17 mouse cellular contexts compared by ENCODE assay signal in the genomic region with DNA sequence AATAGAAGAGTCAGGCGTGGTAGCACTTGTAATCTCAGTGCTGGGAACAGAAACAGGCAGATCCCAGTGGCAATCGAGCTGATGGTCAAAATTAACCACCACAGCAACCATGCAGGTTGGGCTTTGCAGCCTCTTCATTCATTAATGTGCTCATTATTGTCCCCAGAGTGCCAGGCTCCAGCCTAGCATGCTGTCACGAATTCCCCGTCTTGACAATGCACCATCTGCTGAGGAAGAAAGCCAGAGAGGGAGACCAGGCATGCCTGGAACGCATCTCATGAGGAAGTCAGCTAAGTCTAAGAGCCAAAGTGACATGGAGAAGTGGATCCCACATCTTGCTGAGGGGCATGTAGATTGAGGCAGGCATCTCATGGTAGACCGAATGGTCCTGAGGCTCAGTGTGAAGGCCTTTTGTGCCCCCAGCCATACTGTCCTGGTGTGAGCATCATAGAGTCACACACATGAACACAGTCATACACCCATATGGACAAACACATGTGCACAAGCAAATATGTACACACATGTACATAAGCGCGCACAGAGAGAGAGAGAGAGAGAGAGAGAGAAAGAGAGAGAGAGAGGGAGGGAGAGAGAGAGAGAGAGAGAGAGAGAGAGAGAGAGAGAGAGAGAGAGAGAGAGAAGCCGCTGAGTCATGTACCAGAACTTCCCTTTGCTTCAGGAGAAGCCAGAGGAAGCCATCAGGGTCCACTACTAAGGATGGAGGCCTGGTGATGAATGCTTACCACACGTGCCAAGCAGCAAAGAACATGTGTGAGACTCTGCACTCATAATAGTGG. TPM values are rescaled to one million over a fixed set of nuclear protein-coding genes. Genes with fewer than 3 reads are reported as not detected.
A peak's percentile ranks its signal among the peaks of the same experiment; 100 is the strongest.
DNase-seq lines count a peak whose midpoint lies in the region; ATAC-seq and TF ChIP-seq lines count a peak whose summit lies in the region.
"Had no signal": no experiment of that assay in that cellular context is flagged by ENCODE, and none has a peak within 500 bp of the region (broad histone marks: within the 10 kb centered on the region; RNA-seq: fewer than 3 reads in every experiment).

No protein-coding gene starts in this region.

- H3K4me3 ChIP-seq in hindbrain, postnatal 0 days (ENCODE audit: low read length): no peak overlapping the region
- H3K4me3 ChIP-seq in hindbrain, embryonic 12.5 days: no peak overlapping the region
- no peak overlapping the region for H3K4me3 ChIP-seq in MEL (ENCODE audit: control insufficient read depth in 1 of 2, insufficient read depth in 1 of 2, low read depth in 2 of 2, low read length in 2 of 2)
- H3K4me3 ChIP-seq: megakaryocyte, embryonic 14.5 days had no signal

- H3K9ac ChIP-seq in hindbrain, postnatal 0 days (replicated peaks; ENCODE audit: low read length): no peak overlapping the region
- H3K9ac ChIP-seq in hindbrain, embryonic 12.5 days: no peak overlapping the region
- H3K9ac ChIP-seq in MEL (ENCODE audit: control insufficient read depth, low read depth, low read length, poor library complexity, severe bottlenecking): no peak overlapping the region

- H3K79me2 ChIP-seq in MEL (ENCODE audit: control insufficient read depth, insufficient read depth, low read length, poor library complexity): no peaks in the 10 kb centered on the region

- no peak for ATAC-seq in hindbrain, postnatal 0 days
- ATAC-seq in hindbrain, embryonic 12.5 days (ENCODE audit: low FRiP score): no peak
- ATAC-seq: intestine, embryonic 16.5 days had no signal

- no peak overlapping the region for H3K27ac ChIP-seq in hindbrain, postnatal 0 days
- no peak overlapping the region; the same call in 1 of the 2 replicates for H3K27ac ChIP-seq in hindbrain, embryonic 12.5 days
- no peak overlapping the region for H3K27ac ChIP-seq in MEL (ENCODE audit: control insufficient read depth, low read depth, low read length)
- H3K27ac ChIP-seq: kidney, postnatal 0 days had no signal

- no peaks in the 10 kb centered on the region for H3K36me3 ChIP-seq in hindbrain, postnatal 0 days (ENCODE audit: insufficient read depth, low read length)
- no peaks in the 10 kb centered on the region for H3K36me3 ChIP-seq in hindbrain, embryonic 12.5 days
- H3K36me3 ChIP-seq in MEL (ENCODE audit: control insufficient read depth in 1 of 2, insufficient read depth in 2 of 2, low read length in 2 of 2): no peaks in the 10 kb centered on the region

- H3K27me3 ChIP-seq in hindbrain, postnatal 0 days (ENCODE audit: insufficient read depth, low read length): peaks cover 12% of the 10 kb centered on the region; the same call in 1 of the 2 replicates
- peaks cover 27% of the 10 kb centered on the region for H3K27me3 ChIP-seq in hindbrain, embryonic 12.5 days
- H3K27me3 ChIP-seq in MEL (ENCODE audit: control insufficient read depth in 1 of 2, insufficient read depth in 2 of 2, low read length in 2 of 2): peaks cover 0 to 1% of the 10 kb centered on the region in 2 experiments; a peak in 2 of 4 replicates

- DNase-seq in cerebellum, postnatal 10 days: peak; percentile 70 to 77
- no peak for DNase-seq in cerebellum, adult 8-10 months
- peak; percentile 50 for DNase-seq in hindbrain, postnatal 0 days (ENCODE audit: low spot score)
- no peak for DNase-seq in MEL (ENCODE audit: low read depth, low spot score)
- peak; percentile 18 for DNase-seq in layer of hippocampus, adult 9-10 months (ENCODE audit: low spot score)
- no peak for DNase-seq in urinary bladder, postnatal 10 days (ENCODE audit: low spot score)
- DNase-seq in urinary bladder, adult 18-20 months (ENCODE audit: low spot score in 2 of 2): no peak
- DNase-seq: adrenal gland, adult 8-10 months; heart, adult 18-20 months; heart, postnatal 36 days had no signal

- no peak for TF ChIP-seq EP300 in MEL (IDR thresholded peaks at IDR 0.05; ENCODE audit: low read depth in 1 of 2, low read length in 2 of 2)

- TF ChIP-seq CTCF in hindbrain, postnatal 0 days (IDR thresholded peaks at IDR 0.05; ENCODE audit: low read depth): no peak
- TF ChIP-seq CTCF in MEL (IDR thresholded peaks at IDR 0.05 in 2 of 3, conservative IDR thresholded peaks at IDR 0.05 in 1 of 3; ENCODE audit: control insufficient read depth in 1 of 3, insufficient read depth in 1 of 3, low read depth in 2 of 3, low read length in 3 of 3, poor library complexity in 1 of 3, severe bottlenecking in 1 of 3): no peak

- H3K4me1 ChIP-seq in hindbrain, postnatal 0 days (ENCODE audit: insufficient read depth, low read length): peaks cover 5% of the 10 kb centered on the region; the same call in 1 of the 2 replicates
- peaks cover 45% of the 10 kb centered on the region for H3K4me1 ChIP-seq in hindbrain, embryonic 12.5 days
- H3K4me1 ChIP-seq in MEL (ENCODE audit: control insufficient read depth in 1 of 2, insufficient read depth in 2 of 2, low read length in 2 of 2): no peaks in the 10 kb centered on the region

- no peak for TF ChIP-seq POLR2A in MEL (IDR thresholded peaks at IDR 0.05; ENCODE audit: control insufficient read depth in 1 of 2, insufficient read depth in 1 of 2, low read depth in 1 of 2, low read length in 2 of 2, poor library complexity in 1 of 2)

- no peak for TF ChIP-seq RAD21 in MEL (IDR thresholded peaks at IDR 0.05; ENCODE audit: low read depth, low read length)

- H3K9me3 ChIP-seq in hindbrain, postnatal 0 days (ENCODE audit: low read length): no peaks in the 10 kb centered on the region
- no peaks in the 10 kb centered on the region for H3K9me3 ChIP-seq in hindbrain, embryonic 12.5 days (replicated peaks)
- H3K9me3 ChIP-seq in MEL (replicated peaks; ENCODE audit: insufficient read depth, low read length): no peaks in the 10 kb centered on the region

- WGBS in hindbrain, postnatal 0 days: 45% methylated on average over 10 of the region's 10 CpGs
- WGBS in hindbrain, embryonic 12.5 days: 56% methylated on average over 8 of the region's 10 CpGs

- H3K4me2 ChIP-seq in hindbrain, postnatal 0 days (ENCODE audit: low read depth, low read length): no peak overlapping the region
- H3K4me2 ChIP-seq in hindbrain, embryonic 12.5 days (replicated peaks): no peak overlapping the region
- H3K4me2 ChIP-seq: liver, embryonic 11.5 days had no signal

TF ChIP-seq in MEL, 35 proteins besides CTCF, POLR2A, EP300 and RAD21:
- TF ChIP-seq JUND (IDR thresholded peaks at IDR 0.05; ENCODE audit: low read depth, low read length) (peak; percentile 90), MAZ (IDR thresholded peaks at IDR 0.05; ENCODE audit: low read depth, low read length) (no peak), ZMIZ1 (IDR thresholded peaks at IDR 0.05; ENCODE audit: low read depth, low read length) (no peak), MXI1 (IDR thresholded peaks at IDR 0.05; ENCODE audit: low read depth, low read length) (no peak)

RNA-seq across cellular contexts. Expression of gene Tcf15, which starts 4.0 kb away (rescaled TPM):
- 4.9 TPM in 1 of 2 replicates, not detected in the other for total RNA-seq in hindbrain, postnatal 0 days (2014; rRNA removed)
- polyA plus RNA-seq in hindbrain, postnatal 0 days (2015; fragmentation: Nextera tagmentation; extraction: Ambion mirVana): 0.74 and 1.2 TPM in 2 replicates
- 8.8 and 9.9 TPM in 2 replicates for polyA plus RNA-seq in hindbrain, embryonic 12.5 days (2016; fragmentation: Nextera tagmentation; extraction: Ambion mirVana)
- not detected in 2 replicates for total RNA-seq in MEL (2012; rRNA removed)
- not detected for polyA plus RNA-seq in MEL (2012; ENCODE audit: insufficient read depth in 1 of 2, insufficient read length in 2 of 2, low read depth in 1 of 2, low replicate concordance in 2 of 2, missing spikeins in 1 of 2)
- total RNA-seq: neutrophil, adult 5-6 weeks had no signal

RNA-seq across cellular contexts. Expression of gene Srxn1, which starts 34.1 kb away (rescaled TPM):
- total RNA-seq in hindbrain, postnatal 0 days (2014; rRNA removed): 51.7 and 54.5 TPM in 2 replicates
- 26.4 and 26.8 TPM in 2 replicates for polyA plus RNA-seq in hindbrain, postnatal 0 days (2015; fragmentation: Nextera tagmentation; extraction: Ambion mirVana)
- polyA plus RNA-seq in hindbrain, embryonic 12.5 days (2016; fragmentation: Nextera tagmentation; extraction: Ambion mirVana): 13.8 and 15.3 TPM in 2 replicates
- 27.4 and 31.3 TPM in 2 replicates for total RNA-seq in MEL (2012; rRNA removed)
- 10 to 100 TPM in 1 of 2 experiments, not detected in 1; 48.6 TPM for polyA plus RNA-seq in MEL (2012; ENCODE audit: insufficient read depth in 1 of 2, insufficient read length in 2 of 2, low read depth in 1 of 2, low replicate concordance in 2 of 2, missing spikeins in 1 of 2)

RNA-seq across cellular contexts. Expression of gene Scrt2, which starts 58.1 kb away (rescaled TPM):
- total RNA-seq in hindbrain, postnatal 0 days (2014; rRNA removed): 13.3 and 18.4 TPM in 2 replicates
- polyA plus RNA-seq in hindbrain, postnatal 0 days (2015; fragmentation: Nextera tagmentation; extraction: Ambion mirVana): 4.1 and 4.4 TPM in 2 replicates
- 26.8 and 28.3 TPM in 2 replicates for polyA plus RNA-seq in hindbrain, embryonic 12.5 days (2016; fragmentation: Nextera tagmentation; extraction: Ambion mirVana)
- not detected in 2 replicates for total RNA-seq in MEL (2012; rRNA removed)
- not detected for polyA plus RNA-seq in MEL (2012; ENCODE audit: insufficient read depth in 1 of 2, insufficient read length in 2 of 2, low read depth in 1 of 2, low replicate concordance in 2 of 2, missing spikeins in 1 of 2)
- total RNA-seq: heart, adult 18-20 months; heart, postnatal 36 days; neutrophil, adult 5-6 weeks had no signal
- polyA plus RNA-seq: intestine, embryonic 16.5 days; kidney, postnatal 0 days; liver, embryonic 11.5 days; lung, embryonic 16.5 days had no signal

Comparison
In these comparisons a context has a peak if more than half of its experiments do, and no peak if none do; other contexts are left out.
1. DNase-seq: peak in cerebellum, postnatal 10 days (2 of 2), hindbrain, postnatal 0 days (single experiment) and layer of hippocampus, adult 9-10 months (single experiment); none in cerebellum, adult 8-10 months (single experiment), MEL (single experiment), urinary bladder, postnatal 10 days (single experiment) and urinary bladder, adult 18-20 months (0 of 2).